Mouse (Mus musculus) adrenal gland, adult 8-10 months (tissue): Measurements from ENCODE around the gene Mpv17l2. TPM values are rescaled to one million over a fixed set of nuclear protein-coding genes. Genes with fewer than 3 reads are reported as not detected.

Experiments
- DNase-seq: peaks from one replicate; pipeline ENCODE4 v3.0.0; 2022
- microRNA-seq, 2 experiments: library from miRNA; unstranded; fragments of <30 nt; microRNA quantifications; one replicate each; pipeline ENCODE4 v1.2.0; 2022
- total RNA-seq, 4 experiments: library from RNA; stranded (reverse); gene quantifications; 2 replicates each; pipeline ENCODE4 v1.2.4; 2022

The Mpv17l2 gene
- total RNA-seq, 4 experiments from 2014 or later: 106 to 166 (median 126) TPM

- DNase-seq: no peak
Observed at GRCm38 (mm10) chr8:70719796-70720270, 40.9 kb downstream of the Mpv17l2 start.

DNA sequence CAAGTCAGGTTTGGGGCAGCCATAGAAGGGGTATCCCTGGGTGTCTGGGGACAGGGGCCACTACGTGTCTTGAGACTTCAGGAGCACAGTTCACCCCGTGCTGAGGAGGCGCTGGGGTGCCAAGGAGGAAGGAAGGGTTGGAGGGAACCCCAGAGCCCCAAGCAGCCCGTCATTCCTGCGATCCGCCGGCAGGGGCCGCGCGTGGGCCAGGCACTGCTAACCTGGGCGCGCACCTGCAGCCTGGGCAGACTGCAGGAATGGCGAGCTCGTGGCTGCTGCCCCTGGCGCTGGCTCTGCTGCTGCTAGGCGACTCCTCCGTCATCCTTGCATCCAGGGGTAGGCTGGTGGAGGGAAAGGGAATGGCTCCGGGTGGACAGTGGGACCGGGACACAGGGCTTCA, 42.4 kb downstream of the Mpv17l2 start, which contains the start of gene Gm3336:
Gene Gm3336, plus strand, starts transcription at position 247 of the 400 bp plus-strand sequence.
- no peak for DNase-seq

DNA sequence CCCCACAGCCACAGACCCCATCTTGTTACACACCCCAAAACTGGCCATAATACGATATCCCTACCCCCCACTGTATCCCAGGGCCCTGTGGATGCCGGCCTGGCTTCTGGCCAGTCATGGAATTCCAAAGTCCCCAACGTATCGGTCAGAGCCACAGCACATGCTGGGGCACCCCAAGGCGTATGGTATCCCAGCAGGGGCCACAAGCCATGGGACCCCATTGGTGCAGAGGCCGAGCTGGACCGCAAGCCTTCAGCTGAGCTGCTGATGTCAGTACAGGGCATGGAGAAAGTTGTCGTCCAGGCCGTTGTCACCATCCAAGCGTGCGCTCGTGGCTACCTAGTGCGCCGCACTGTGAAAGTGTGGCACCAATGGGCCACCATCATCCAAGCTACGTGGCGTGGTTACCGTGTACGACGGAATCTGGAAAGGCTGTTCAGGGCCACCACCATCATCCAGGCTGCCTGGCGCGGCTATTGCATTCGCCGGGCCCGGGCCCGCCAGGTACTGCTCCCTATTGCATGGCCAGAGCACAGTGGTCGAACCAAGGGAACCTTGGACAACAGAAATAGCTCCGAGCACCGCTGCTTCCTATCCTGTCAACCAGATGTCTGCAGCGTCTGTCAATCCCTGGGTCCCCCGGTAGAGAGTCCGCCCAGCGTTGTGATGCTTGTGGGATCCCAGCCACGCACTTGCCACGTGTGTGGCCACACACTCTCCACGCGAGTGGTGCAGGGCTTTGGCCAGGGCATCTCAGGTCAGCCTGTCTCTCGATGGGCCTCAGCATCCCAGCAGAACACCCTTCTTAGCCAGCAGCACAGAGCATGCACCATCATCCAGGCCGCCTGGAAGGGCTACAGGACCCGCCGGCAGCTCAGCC, 44.0 kb downstream of the Mpv17l2 start:
- DNase-seq: no peak

GRCm38 (mm10) chr8:70715086-70715485, 45.7 kb downstream of the Mpv17l2 start:
- DNase-seq: peak; percentile 45

DNA sequence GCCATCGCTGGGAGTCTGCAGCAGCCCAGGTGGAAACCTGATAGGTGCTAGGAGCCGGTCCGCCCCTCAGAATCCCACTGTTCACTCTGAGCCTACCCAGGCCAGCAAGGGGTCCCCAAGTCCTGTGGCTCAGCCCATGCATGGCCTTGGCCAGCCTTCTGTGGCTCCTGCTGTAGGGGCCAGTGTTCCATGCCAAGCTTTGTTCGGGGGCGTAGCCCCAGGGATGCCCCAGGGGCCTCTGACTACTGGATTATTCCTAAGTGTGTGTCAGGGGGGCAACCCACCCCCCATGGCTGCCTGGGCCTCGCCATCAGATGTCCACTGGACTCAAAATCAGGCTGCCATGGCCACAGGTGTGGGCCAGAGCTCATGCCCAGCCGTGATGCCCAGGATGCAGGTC, 46.8 kb downstream of the Mpv17l2 start:
- no peak for DNase-seq

GRCm38 (mm10) chr8:70711041-70711440, 49.7 kb downstream of the Mpv17l2 start:
- peak; percentile 88 for DNase-seq

GRCm38 (mm10) chr8:70710296-70710695, 50.5 kb downstream of the Mpv17l2 start:
- DNase-seq: peak; percentile 64

- DNase-seq: peak; percentile 17
Observed at GRCm38 (mm10) chr8:70709794-70710193, 51.0 kb downstream of the Mpv17l2 start.

Small RNA genes lying within 50 kb of the gene (microRNA-seq; reads per million reads assigned to microRNA genes)
- 0.35 to 1.2 reads per million in 2 experiments for gene Mir7240

Other genes starting within 250 kb of the Mpv17l2 start
- gene Fkbp8, start 233.2 kb downstream of the Mpv17l2 start, total RNA-seq: 100 to 1,000 TPM; 352 to 405 (median 379) TPM
- gene Kxd1, start 233.0 kb downstream of the Mpv17l2 start, total RNA-seq: 10 to 100 TPM; 77.1 to 86.6 (median 80.3) TPM
- 10 to 100 TPM; 25.2 to 38.3 (median 30.3) TPM for gene Ell, start 221.5 kb downstream of the Mpv17l2 start, total RNA-seq
- 100 to 1,000 TPM; 124 to 207 (median 158) TPM for gene Isyna1, start 166.6 kb downstream of the Mpv17l2 start, total RNA-seq
- 100 to 1,000 TPM in 2 of 4 experiments, 10 to 100 TPM in 2; 69.3 to 158 (median 120) TPM for gene Ssbp4, start 152.1 kb downstream of the Mpv17l2 start, total RNA-seq
- gene Lrrc25, start 144.8 kb downstream of the Mpv17l2 start, total RNA-seq: 1 to 10 TPM; 1.5 to 4.4 (median 3.2) TPM
- 1 to 10 TPM; 1.8 to 3.5 (median 3.0) TPM for gene Gdf15, start 128.5 kb downstream of the Mpv17l2 start, total RNA-seq
- 100 to 1,000 TPM; 129 to 163 (median 131) TPM for gene Pgpep1, start 100.6 kb downstream of the Mpv17l2 start, total RNA-seq
- gene Lsm4, start 87.7 kb downstream of the Mpv17l2 start, total RNA-seq: 100 to 1,000 TPM in 1 of 4 experiments, 10 to 100 TPM in 3; 81.4 to 101 (median 86.6) TPM
- 100 to 1,000 TPM; 187 to 329 (median 253) TPM for gene Jund, start 62.0 kb downstream of the Mpv17l2 start, total RNA-seq
- gene Iqcn, start 57.5 kb downstream of the Mpv17l2 start, total RNA-seq: under 1 TPM in 3 of 4 experiments, not detected in 1; 0.07 to 0.09 (median 0.08) TPM
- not detected for gene Gm3336, start 42.4 kb downstream of the Mpv17l2 start, total RNA-seq
- under 1 TPM; 0.26 to 0.86 (median 0.30) TPM for gene Pde4c, start 37.2 kb downstream of the Mpv17l2 start, total RNA-seq
- gene Rab3a, start 6.3 kb downstream of the Mpv17l2 start, total RNA-seq: 10 to 100 TPM; 59.6 to 90.1 (median 74.4) TPM
- gene Pik3r2, start 15.8 kb upstream of the Mpv17l2 start, total RNA-seq: 10 to 100 TPM; 44.0 to 73.8 (median 57.9) TPM
- 10 to 100 TPM; 17.8 to 37.7 (median 26.5) TPM for gene Mast3, start 44.1 kb upstream of the Mpv17l2 start, total RNA-seq
- under 1 TPM; 0.11 to 0.75 (median 0.22) TPM for gene Il12rb1, start 47.5 kb upstream of the Mpv17l2 start, total RNA-seq
- gene Arrdc2, start 78.8 kb upstream of the Mpv17l2 start, total RNA-seq: 10 to 100 TPM; 11.7 to 17.7 (median 14.5) TPM
- gene Kcnn1, start 102.3 kb upstream of the Mpv17l2 start, total RNA-seq: 1 to 10 TPM; 4.2 to 4.7 (median 4.4) TPM
- 10 to 100 TPM; 48.5 to 68.7 (median 51.3) TPM for gene Ccdc124, start 113.0 kb upstream of the Mpv17l2 start, total RNA-seq
- gene Slc5a5, start 131.8 kb upstream of the Mpv17l2 start, total RNA-seq: not detected
- gene Rpl18a, start 136.5 kb upstream of the Mpv17l2 start, total RNA-seq: 1,000 to 10,000 TPM; 1,169 to 1,386 (median 1,259) TPM
- 10 to 100 TPM; 35.7 to 54.1 (median 50.0) TPM for gene Map1s, start 145.0 kb upstream of the Mpv17l2 start, total RNA-seq